Mouse (Mus musculus) ovary, postnatal 10 days (tissue): ENCODE measurements around the gene Tlk2.

ENCODE experiments used
- DNase-seq: peaks from one replicate; pipeline ENCODE4 v3.0.0; 2022; ENCODE audit warnings: low spot score

Tlk2 gene

DNA sequence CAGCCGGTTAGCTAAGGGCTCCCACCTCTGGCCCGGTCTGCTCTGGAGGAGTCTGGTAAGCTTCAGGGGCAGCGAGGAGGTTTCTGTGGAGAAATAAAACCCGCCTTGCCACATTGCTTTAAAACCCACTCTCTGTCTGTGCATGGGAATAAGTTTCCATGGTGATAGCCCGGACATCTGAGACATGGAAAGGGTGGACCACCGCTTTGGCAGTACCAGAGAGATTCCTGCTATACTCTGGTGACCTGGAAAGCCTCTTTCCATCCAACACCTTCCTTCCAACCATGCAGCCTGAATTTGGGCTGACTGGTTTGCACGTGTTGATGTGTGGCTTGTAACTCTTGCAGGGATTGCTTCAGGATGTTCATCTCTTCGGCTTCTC lies 135.0 kb downstream of the Tlk2 start:
- DNase-seq = no peak

GRCm38 (mm10) chr11:105315296-105315695 lies 136.7 kb downstream of the Tlk2 start:
- no peak for DNase-seq

DNA sequence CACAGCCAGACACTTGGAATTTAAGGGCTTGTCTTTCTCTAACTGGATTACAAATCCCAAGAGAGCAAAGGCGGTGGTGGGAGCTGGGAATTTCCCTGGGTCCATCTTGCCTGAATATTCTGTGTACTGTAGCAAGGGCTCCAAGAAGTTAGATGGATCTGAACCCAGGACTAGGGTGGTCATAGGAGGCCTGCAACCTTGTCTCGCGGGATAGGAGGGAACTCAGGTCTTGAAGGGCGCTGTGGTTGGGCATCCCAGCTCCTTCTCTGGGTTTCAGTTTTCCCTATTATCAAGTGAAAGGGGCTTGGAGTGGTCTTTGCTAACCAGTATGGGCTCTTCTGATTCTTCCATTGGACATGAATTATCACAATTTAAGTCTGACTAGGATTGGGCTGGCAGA lies 137.5 kb downstream of the Tlk2 start:
- no peak for DNase-seq

DNA sequence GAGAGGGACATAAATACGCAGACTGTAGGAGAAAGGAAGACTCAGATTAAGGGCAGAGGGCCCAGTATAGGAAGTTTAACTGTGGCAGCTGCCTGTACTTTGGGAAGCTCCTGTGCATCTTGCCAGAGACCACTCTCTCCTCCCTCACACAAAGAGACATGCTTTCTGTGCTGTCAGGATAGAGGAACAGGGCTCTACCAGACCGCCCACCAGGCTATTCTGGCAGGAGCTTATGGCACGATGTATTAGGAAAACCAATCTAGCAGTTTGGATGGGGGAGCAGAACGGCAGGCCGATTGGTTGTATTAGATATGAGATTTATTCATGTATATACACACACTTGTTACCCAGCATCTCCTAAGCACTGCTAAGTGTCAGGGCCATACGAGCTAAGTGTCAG lies 139.2 kb downstream of the Tlk2 start:
- DNase-seq = no peak

- no peak for DNase-seq
These were observed 142.5 kb downstream of the Tlk2 start for GRCm38 (mm10) chr11:105321090-105321489.

GRCm38 (mm10) chr11:105323530-105323929 lies 144.9 kb downstream of the Tlk2 start:
- DNase-seq = no peak

DNA sequence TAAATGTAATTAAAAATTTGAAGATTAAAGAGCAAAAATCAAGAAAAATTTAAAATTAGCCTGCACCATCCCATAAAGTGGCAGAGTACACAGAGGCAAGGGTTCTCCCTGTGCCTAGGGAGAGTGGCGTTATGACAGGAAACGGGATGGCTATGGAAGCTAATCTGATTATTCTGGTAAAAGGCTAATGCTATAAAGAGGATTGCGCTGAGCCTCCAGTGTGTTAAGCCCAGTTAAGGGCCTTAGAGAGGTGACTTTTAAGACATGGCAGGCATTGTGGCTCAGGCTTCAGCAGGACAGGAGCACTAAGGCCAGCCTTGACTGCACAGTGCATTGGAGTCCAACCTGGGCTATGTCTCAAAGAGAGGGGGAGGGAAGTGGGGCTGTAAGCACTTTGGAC lies 148.5 kb downstream of the Tlk2 start:
- DNase-seq = no peak

- DNase-seq = no peak
These were observed 151.4 kb downstream of the Tlk2 start for GRCm38 (mm10) chr11:105329962-105330361.

DNA sequence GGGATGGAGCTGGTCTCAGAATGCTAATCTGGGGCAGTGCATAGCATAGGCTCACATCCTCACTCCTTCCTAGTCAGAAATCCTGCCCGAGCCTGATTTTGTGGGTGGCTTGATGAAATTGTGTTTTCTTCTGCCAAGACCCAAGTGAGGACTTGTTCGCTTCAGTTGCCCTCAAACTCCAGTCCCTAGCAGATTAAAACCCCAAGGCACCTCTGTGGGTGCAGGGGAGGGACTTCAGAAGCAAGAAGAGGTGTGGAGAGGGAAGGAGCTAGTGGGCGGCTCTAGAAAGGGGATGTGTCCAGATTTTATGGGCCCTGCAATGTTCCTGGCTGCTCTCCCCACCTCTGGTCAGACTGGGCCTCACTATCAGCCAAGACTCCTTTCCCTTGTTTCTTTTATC lies 152.5 kb downstream of the Tlk2 start:
- no peak for DNase-seq

GRCm38 (mm10) chr11:105331732-105332131 lies 153.1 kb downstream of the Tlk2 start:
- no peak for DNase-seq

GRCm38 (mm10) chr11:105332468-105332867 lies 153.9 kb downstream of the Tlk2 start:
- no peak for DNase-seq
